Mouse (Mus musculus) neural tube, embryonic 14.5 days (tissue): ENCODE measurements around the gene Lgr5. TPM values are rescaled to one million over a fixed set of nuclear protein-coding genes. Genes with fewer than 3 reads are reported as not detected.
A peak's percentile ranks its signal among the peaks of the same experiment; 100 is the strongest.

Experiments used
- ATAC-seq: fragments of 200-750 bp; cut with Nextera tagmentation; 2 replicates; pipeline ENCODE4 v1.8.0; 2017; ENCODE audit warnings: low read depth, mild to moderate bottlenecking, moderate TSS enrichment, moderate library complexity
- H3K27ac ChIP-seq: fragments of 300-500 bp; sonication (generic); 2 replicates; pipeline ENCODE4 v1.5.1; 2014; ENCODE audit warnings: low read depth, mild to moderate bottlenecking, control low read depth, low read length, moderate library complexity, mixed read lengths
- H3K27me3 ChIP-seq: fragments of 300-500 bp; sonication (generic); 2 replicates; pipeline ENCODE4 v1.6.1; 2014; ENCODE audit warnings: low read length; ENCODE audit not compliant: control insufficient read depth, insufficient read depth
- H3K36me3 ChIP-seq: fragments of 300-500 bp; sonication (generic); 2 replicates; pipeline ENCODE4 v1.6.1; 2014; ENCODE audit warnings: low read length, mixed read lengths; ENCODE audit not compliant: control insufficient read depth, insufficient read depth
- H3K4me1 ChIP-seq: fragments of 300-500 bp; sonication (generic); 2 replicates; pipeline ENCODE4 v1.6.1; 2014; ENCODE audit warnings: low read length; ENCODE audit not compliant: control insufficient read depth, insufficient read depth
- H3K4me2 ChIP-seq: fragments of 300-500 bp; sonication (generic); 2 replicates; pipeline ENCODE4 v1.6.1; 2014; ENCODE audit warnings: mild to moderate bottlenecking, low read depth, low read length, control low read depth
- H3K4me3 ChIP-seq: fragments of 300-500 bp; sonication (generic); 2 replicates; pipeline ENCODE4 v1.5.1; 2014; ENCODE audit warnings: low read depth, low read length, control low read depth, mixed read lengths
- H3K9ac ChIP-seq: fragments of 300-500 bp; sonication (generic); replicated peaks from 2 replicates; pipeline ENCODE4 v1.6.1; 2014; ENCODE audit warnings: low read depth, mild to moderate bottlenecking, control low read depth, low read length, mixed read lengths
- H3K9me3 ChIP-seq: fragments of 300-500 bp; sonication (generic); 2 replicates; pipeline ENCODE4 v1.6.1; 2016; ENCODE audit warnings: low read length; ENCODE audit not compliant: control insufficient read depth
- WGBS: fragments of 180-500 bp; shearing (Covaris S2); extraction: QIAGEN DNeasy Blood & Tissue Kit; methylation state at CpG from one replicate; pipeline ENCODE4 v1.1.7; 2014; 5-methylcytosine and 5-hydroxymethylcytosine counted together
- polyA plus RNA-seq: library from polyadenylated mRNA; unstranded; fragments of >200 nt; fragmentation: Nextera tagmentation; extraction: Ambion mirVana; gene quantifications from 2 replicates; pipeline ENCODE4 v1.2.1, GENCODE M21; 2014

Gene Lgr5
- polyA plus RNA-seq, 1 experiment from 2014 or later: 5.3 TPM

GRCm38 (mm10) chr10:115492956-115493777, 94.4 kb downstream of the Lgr5 start:
- H3K4me3 ChIP-seq: no peak overlapping the region
- no peak overlapping the region for H3K27ac ChIP-seq
- H3K36me3 ChIP-seq: no peaks in the 10 kb centered on the region
- H3K9me3 ChIP-seq: no peaks in the 10 kb centered on the region
- peak; percentile 28; the same call in 1 of the 2 replicates for ATAC-seq
- no peaks in the 10 kb centered on the region for H3K27me3 ChIP-seq
- WGBS: 51% methylated on average over 12 of the region's 12 CpGs
- H3K4me1 ChIP-seq: 0 out of 2 replicates have a peak, but pooled peaks cover 5% of the 10 kb centered on the region
- H3K9ac ChIP-seq: no peak overlapping the region
- H3K4me2 ChIP-seq: peak overlapping the region; percentile 35; the same call in 1 of the 2 replicates

GRCm38 (mm10) chr10:115491803-115492510, 95.6 kb downstream of the Lgr5 start:
- H3K4me3 ChIP-seq: no peak overlapping the region
- H3K27ac ChIP-seq: no peak overlapping the region
- H3K27me3 ChIP-seq: no peaks in the 10 kb centered on the region
- H3K9ac ChIP-seq: no peak overlapping the region
- H3K36me3 ChIP-seq: no peaks in the 10 kb centered on the region
- H3K4me1 ChIP-seq: 0 out of 2 replicates have a peak, but pooled peaks cover 5% of the 10 kb centered on the region
- 88% methylated on average over 7 of the region's 7 CpGs for WGBS
- H3K4me2 ChIP-seq: no peak overlapping the region
- ATAC-seq: no peak
- no peaks in the 10 kb centered on the region for H3K9me3 ChIP-seq

- Histone ChIP-seq H3K27ac (no peak overlapping the region), H3K4me3 (no peak overlapping the region), H3K9ac (no peak overlapping the region), H3K4me1 (no peaks in the 10 kb centered on the region), H3K9me3 (no peaks in the 10 kb centered on the region), H3K4me2 (no peak overlapping the region), H3K27me3 (no peaks in the 10 kb centered on the region), H3K36me3 (no peaks in the 10 kb centered on the region)
- WGBS: 82% methylated on average over 2 of the region's 2 CpGs
- ATAC-seq: no peak
Observed at GRCm38 (mm10) chr10:115485602-115486001, 102.0 kb downstream of the Lgr5 start.

GRCm38 (mm10) chr10:115484660-115485059, 102.9 kb downstream of the Lgr5 start:
- Histone ChIP-seq H3K9ac (no peak overlapping the region), H3K4me3 (no peak overlapping the region), H3K4me1 (no peaks in the 10 kb centered on the region), H3K36me3 (no peaks in the 10 kb centered on the region), H3K4me2 (no peak overlapping the region), H3K27me3 (no peaks in the 10 kb centered on the region), H3K27ac (no peak overlapping the region), H3K9me3 (no peaks in the 10 kb centered on the region)
- no peak for ATAC-seq
- WGBS: 57% methylated on average over 3 of the region's 3 CpGs

- H3K9ac ChIP-seq: no peak overlapping the region
- no peaks in the 10 kb centered on the region for H3K9me3 ChIP-seq
- 0 out of 2 replicates have a peak overlapping the region, but pooled peaks have one; percentile 16 for H3K27ac ChIP-seq
- H3K4me2 ChIP-seq: peak overlapping the region; percentile 38
- H3K4me1 ChIP-seq: peaks cover 4% of the 10 kb centered on the region; the same call in 1 of the 2 replicates
- WGBS: 13% methylated on average over 20 of the region's 20 CpGs
- no peaks in the 10 kb centered on the region for H3K36me3 ChIP-seq
- ATAC-seq: peak; percentile 72
- H3K4me3 ChIP-seq: no peak overlapping the region
- H3K27me3 ChIP-seq: no peaks in the 10 kb centered on the region
Observed at GRCm38 (mm10) chr10:115478441-115479141, 109.0 kb downstream of the Lgr5 start.

- Histone ChIP-seq H3K9me3 (no peaks in the 10 kb centered on the region), H3K27ac (no peak overlapping the region), H3K4me1 (peaks cover 4% of the 10 kb centered on the region; the same call in 1 of the 2 replicates), H3K4me2 (no peak overlapping the region), H3K4me3 (no peak overlapping the region), H3K9ac (no peak overlapping the region), H3K27me3 (no peaks in the 10 kb centered on the region), H3K36me3 (no peaks in the 10 kb centered on the region)
- 94% methylated on average over 9 of the region's 9 CpGs for WGBS
- no peak for ATAC-seq
Observed at GRCm38 (mm10) chr10:115476506-115476905, 111.1 kb downstream of the Lgr5 start.

GRCm38 (mm10) chr10:115475000-115475550, 112.5 kb downstream of the Lgr5 start:
- Histone ChIP-seq H3K27me3 (no peaks in the 10 kb centered on the region), H3K4me3 (no peak overlapping the region), H3K4me1 (peaks cover 4% of the 10 kb centered on the region; the same call in 1 of the 2 replicates), H3K36me3 (no peaks in the 10 kb centered on the region), H3K9ac (no peak overlapping the region), H3K27ac (no peak overlapping the region), H3K4me2 (no peak overlapping the region), H3K9me3 (no peaks in the 10 kb centered on the region)
- ATAC-seq: no peak
- WGBS: 59% methylated on average over 7 of the region's 7 CpGs

- 71% methylated on average over 6 of the region's 6 CpGs for WGBS
- H3K36me3 ChIP-seq: no peaks in the 10 kb centered on the region
- ATAC-seq: no peak
Observed at GRCm38 (mm10) chr10:115473213-115473961, 114.2 kb downstream of the Lgr5 start.

More at GRCm38 (mm10) chr10:115473213-115473961, 114.2 kb downstream of the Lgr5 start:
- Histone ChIP-seq H3K9ac (no peak overlapping the region), H3K27me3 (no peaks in the 10 kb centered on the region), H3K4me1 (peaks cover 3% of the 10 kb centered on the region; the same call in 1 of the 2 replicates), H3K4me2 (no peak overlapping the region), H3K4me3 (no peak overlapping the region), H3K27ac (no peak overlapping the region), H3K9me3 (no peaks in the 10 kb centered on the region)
